Mouse (Mus musculus) hindbrain, embryonic 15.5 days (tissue): ENCODE measurements at regions not wholly inside any gene's neighbourhood (a gene's known extent, or its start where the extent isn't known, plus 50 kb on each side); places are given as distances from the start of the nearest gene placed in this dataset.
A peak's percentile ranks its signal among the peaks of the same experiment; 100 is the strongest.
"Not testable (repeated sequence)": the region's sequence is repeated elsewhere in the genome, so short reads cannot be mapped to it uniquely, and the experiment has no call there.

Experiments used
- ATAC-seq: fragments of 200-750 bp; cut with Nextera tagmentation; 2 replicates; pipeline ENCODE4 v1.8.0; 2017; ENCODE audit warnings: low read depth, moderate number of reproducible peaks, moderate TSS enrichment; ENCODE audit not compliant: low FRiP score
- H3K27ac ChIP-seq: fragments of 300-500 bp; sonication (generic); replicated peaks from 2 replicates; pipeline ENCODE4 v1.5.1; 2015; ENCODE audit warnings: mild to moderate bottlenecking, inconsistent platforms
- H3K27me3 ChIP-seq: fragments of 300-500 bp; sonication (generic); 2 replicates; pipeline ENCODE4 v1.6.1; 2015; ENCODE audit warnings: control low read depth, inconsistent platforms
- H3K36me3 ChIP-seq: fragments of 300-500 bp; sonication (generic); 2 replicates; pipeline ENCODE4 v1.6.1; 2015; ENCODE audit warnings: control low read depth, inconsistent platforms
- H3K4me1 ChIP-seq: fragments of 300-500 bp; sonication (generic); replicated peaks from 2 replicates; pipeline ENCODE4 v1.6.1; 2015; ENCODE audit warnings: control low read depth, inconsistent platforms
- H3K4me2 ChIP-seq: fragments of 300-500 bp; sonication (generic); 2 replicates; pipeline ENCODE4 v1.6.1; 2015; ENCODE audit warnings: moderate library complexity, mild to moderate bottlenecking, inconsistent platforms
- H3K4me3 ChIP-seq: fragments of 300-500 bp; sonication (generic); 2 replicates; pipeline ENCODE4 v1.5.1; 2015; ENCODE audit warnings: mild to moderate bottlenecking, inconsistent platforms
- H3K9ac ChIP-seq: fragments of 300-500 bp; sonication (generic); 2 replicates; pipeline ENCODE4 v1.6.1; 2015; ENCODE audit warnings: inconsistent platforms
- H3K9me3 ChIP-seq: fragments of 300-500 bp; sonication (generic); 2 replicates; pipeline ENCODE4 v1.6.1; 2016; ENCODE audit warnings: control low read depth, inconsistent platforms
- WGBS: fragments of 180-500 bp; shearing (Covaris S2); methylation state at CpG from one replicate; pipeline ENCODE4 v1.1.7; 2015; 5-methylcytosine and 5-hydroxymethylcytosine counted together

- Histone ChIP-seq H3K4me2 (no peak overlapping the region), H3K9me3 (no peaks in the 10 kb centered on the region), H3K27ac (no peak overlapping the region), H3K36me3 (no peaks in the 10 kb centered on the region), H3K9ac (no peak overlapping the region), H3K4me3 (no peak overlapping the region), H3K27me3 (no peaks in the 10 kb centered on the region), H3K4me1 (peaks cover 9% of the 10 kb centered on the region)
- ATAC-seq: no peak
- WGBS: 81% methylated on average over 7 of the region's 7 CpGs
Observed at GRCm38 (mm10) chr3:149070201-149070600, 79.8 kb upstream of the Adgrl2 start.

GRCm38 (mm10) chr3:149069436-149069835 is 79.1 kb upstream of the Adgrl2 start:
- 76% methylated on average over 9 of the region's 9 CpGs for WGBS
- H3K4me3 ChIP-seq: no peak overlapping the region
- H3K4me1 ChIP-seq: peaks cover under 1% of the 10 kb centered on the region
- no peaks in the 10 kb centered on the region for H3K27me3 ChIP-seq
- no peaks in the 10 kb centered on the region for H3K36me3 ChIP-seq
- no peak overlapping the region for H3K27ac ChIP-seq
- H3K4me2 ChIP-seq: peak overlapping the region; percentile 29; the same call in 1 of the 2 replicates
- H3K9me3 ChIP-seq: no peaks in the 10 kb centered on the region
- H3K9ac ChIP-seq: no peak overlapping the region
- 0 out of 2 replicates have a peak, but pooled peaks have one; percentile 48 for ATAC-seq

- peak; percentile 80; the same call in 1 of the 2 replicates for ATAC-seq
- H3K4me2 ChIP-seq: peak overlapping the region; percentile 29; the same call in 1 of the 2 replicates
- H3K4me3 ChIP-seq: no peak overlapping the region
- no peaks in the 10 kb centered on the region for H3K4me1 ChIP-seq
- H3K27me3 ChIP-seq: no peaks in the 10 kb centered on the region
- no peaks in the 10 kb centered on the region for H3K9me3 ChIP-seq
- H3K9ac ChIP-seq: no peak overlapping the region
- no peaks in the 10 kb centered on the region for H3K36me3 ChIP-seq
- 42% methylated on average over 7 of the region's 7 CpGs for WGBS
- H3K27ac ChIP-seq: no peak overlapping the region
Observed at GRCm38 (mm10) chr3:149068821-149069220, 78.5 kb upstream of the Adgrl2 start.

DNA sequence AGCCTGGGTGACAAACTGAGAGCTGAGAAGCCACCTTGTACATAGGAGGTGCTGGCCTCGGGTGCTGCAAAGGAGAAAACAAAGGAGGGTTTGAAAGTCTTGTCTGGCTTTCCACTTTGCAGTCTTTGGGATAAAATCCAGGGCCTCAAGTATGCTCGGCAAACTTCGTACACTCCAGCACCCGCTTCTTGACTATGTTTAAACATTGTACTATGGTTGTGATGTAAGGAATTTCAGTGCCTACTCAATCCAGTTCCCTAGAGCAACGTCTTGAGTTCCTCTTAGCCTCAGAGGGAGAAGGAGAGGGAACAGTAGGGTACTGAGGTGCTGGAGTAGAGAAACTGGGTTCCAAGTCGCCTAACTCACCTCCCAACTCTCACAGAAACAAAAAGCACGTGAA is 77.4 kb upstream of the Adgrl2 start:
- no peak for ATAC-seq
- Histone ChIP-seq H3K9me3 (no peaks in the 10 kb centered on the region), H3K4me1 (no peaks in the 10 kb centered on the region), H3K4me3 (no peak overlapping the region), H3K27me3 (no peaks in the 10 kb centered on the region), H3K4me2 (no peak overlapping the region), H3K9ac (no peak overlapping the region), H3K36me3 (no peaks in the 10 kb centered on the region), H3K27ac (no peak overlapping the region)
- 80% methylated on average over 7 of the region's 7 CpGs for WGBS

DNA sequence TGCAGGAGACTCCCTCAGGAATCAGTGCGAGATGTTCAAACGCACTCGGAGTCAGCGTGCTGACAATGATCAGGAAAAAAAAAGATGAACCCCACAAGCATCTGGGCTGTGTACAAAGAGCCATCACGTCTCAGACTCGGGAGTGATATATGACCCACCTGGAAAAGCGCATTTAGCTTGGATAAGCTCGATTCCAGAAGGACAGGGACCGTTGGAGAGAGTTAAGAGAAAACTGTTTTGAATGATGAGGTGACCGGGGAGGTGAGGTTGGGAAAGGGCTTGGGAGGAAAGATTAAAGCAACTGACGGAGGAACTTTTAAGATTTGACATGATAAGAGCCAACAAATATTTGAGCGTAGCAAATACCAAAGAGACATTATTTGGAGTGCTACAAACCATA is 64.7 kb upstream of the Adgrl2 start:
- H3K27me3 ChIP-seq: no peaks in the 10 kb centered on the region
- H3K9ac ChIP-seq: no peak overlapping the region
- no peaks in the 10 kb centered on the region for H3K9me3 ChIP-seq
- 55% methylated on average over 12 of the region's 12 CpGs for WGBS
- H3K4me2 ChIP-seq: no peak overlapping the region
- no peaks in the 10 kb centered on the region for H3K4me1 ChIP-seq
- H3K27ac ChIP-seq: no peak overlapping the region
- no peak overlapping the region for H3K4me3 ChIP-seq
- no peak for ATAC-seq
- H3K36me3 ChIP-seq: no peaks in the 10 kb centered on the region

- not testable (repeated sequence) for H3K36me3 ChIP-seq, H3K9ac ChIP-seq, H3K27ac ChIP-seq, ATAC-seq, H3K4me2 ChIP-seq, H3K4me3 ChIP-seq, H3K9me3 ChIP-seq, H3K4me1 ChIP-seq, H3K27me3 ChIP-seq
- 98% methylated on average over 1 of the region's 1 CpGs for WGBS
Observed at GRCm38 (mm10) chr3:149052295-149052902, 62.0 kb upstream of the Adgrl2 start.

DNA sequence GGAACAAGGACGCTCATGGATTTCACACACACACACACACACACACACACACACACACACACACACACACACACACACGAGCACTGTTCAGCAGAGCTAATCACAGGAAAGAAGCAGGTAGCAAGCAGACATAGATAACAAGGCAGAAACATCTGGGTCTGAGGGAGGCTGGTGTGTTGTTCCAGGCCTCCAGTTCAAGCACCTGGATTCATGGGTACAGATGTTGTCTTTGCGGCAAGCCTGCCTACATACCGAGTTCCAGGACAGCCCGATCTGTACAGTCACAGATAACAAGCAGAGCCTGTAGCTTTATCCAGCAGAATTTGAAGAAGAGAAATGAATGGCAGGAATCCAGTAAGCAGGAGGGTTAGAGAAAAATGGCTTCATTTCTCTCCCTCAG is 55.0 kb upstream of the Adgrl2 start:
- no peaks in the 10 kb centered on the region for H3K9me3 ChIP-seq
- H3K4me3 ChIP-seq: no peak overlapping the region
- no peak overlapping the region for H3K9ac ChIP-seq
- H3K4me1 ChIP-seq: peaks cover 11% of the 10 kb centered on the region
- no peak overlapping the region for H3K4me2 ChIP-seq
- H3K36me3 ChIP-seq: no peaks in the 10 kb centered on the region
- H3K27me3 ChIP-seq: no peaks in the 10 kb centered on the region
- 90% methylated on average over 5 of the region's 5 CpGs for WGBS
- H3K27ac ChIP-seq: no peak overlapping the region
- ATAC-seq: no peak

DNA sequence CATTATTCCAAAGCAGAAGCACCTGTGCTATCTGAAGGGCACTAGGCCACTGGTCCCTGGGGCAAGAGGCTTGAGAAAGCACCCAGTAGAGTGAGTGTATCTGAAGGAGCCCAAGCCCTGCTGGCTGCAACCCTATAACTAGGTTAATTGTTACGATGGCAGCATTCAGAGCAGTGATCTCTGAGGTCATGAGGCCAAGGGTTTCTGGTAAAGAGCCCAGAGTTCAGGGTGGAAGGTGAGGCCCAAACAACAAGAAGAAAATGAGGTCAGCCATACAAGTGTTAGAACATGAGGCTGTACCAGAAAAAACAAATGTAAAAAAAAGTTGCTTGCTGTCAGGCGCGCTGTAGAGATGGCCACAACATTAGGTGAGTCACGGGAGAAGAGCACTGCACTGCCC is 53.5 kb upstream of the Adgrl2 start:
- Histone ChIP-seq H3K27me3 (no peaks in the 10 kb centered on the region), H3K4me3 (no peak overlapping the region), H3K4me2 (no peak overlapping the region), H3K4me1 (peaks cover 11% of the 10 kb centered on the region), H3K27ac (no peak overlapping the region), H3K9ac (no peak overlapping the region), H3K36me3 (no peaks in the 10 kb centered on the region), H3K9me3 (no peaks in the 10 kb centered on the region)
- 73% methylated on average over 4 of the region's 4 CpGs for WGBS
- no peak for ATAC-seq

- H3K4me1 ChIP-seq: peaks cover 11% of the 10 kb centered on the region
- H3K4me2 ChIP-seq: no peak overlapping the region
- H3K9me3 ChIP-seq: no peaks in the 10 kb centered on the region
- no peaks in the 10 kb centered on the region for H3K27me3 ChIP-seq
- no peak overlapping the region for H3K27ac ChIP-seq
- H3K4me3 ChIP-seq: no peak overlapping the region
- peak; percentile 79; the same call in 1 of the 2 replicates for ATAC-seq
- H3K36me3 ChIP-seq: no peaks in the 10 kb centered on the region
- 11% methylated on average over 9 of the region's 9 CpGs for WGBS
- H3K9ac ChIP-seq: no peak overlapping the region
Observed at GRCm38 (mm10) chr3:149042527-149042926, 52.2 kb upstream of the Adgrl2 start.

DNA sequence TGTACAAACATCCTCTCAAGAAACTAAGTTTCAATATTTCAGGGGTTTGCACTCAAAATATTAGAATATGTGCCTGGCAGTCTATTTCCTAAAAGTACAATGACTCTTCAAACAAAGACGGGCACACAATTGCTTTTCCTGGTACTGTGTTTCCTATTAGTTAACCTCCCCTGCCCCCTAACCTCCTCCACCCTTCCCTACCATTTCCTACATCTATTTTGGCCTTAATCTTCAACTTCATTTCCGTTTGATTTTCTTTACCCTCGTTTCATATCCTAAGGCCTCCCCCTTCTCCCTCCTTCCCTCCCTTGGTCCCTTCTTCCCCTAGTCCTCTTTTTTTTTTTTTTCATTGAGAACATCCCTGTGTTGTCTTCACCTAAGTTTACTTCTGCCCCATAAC is 50.8 kb upstream of the Adgrl2 start:
- 65% methylated on average over 3 of the region's 3 CpGs for WGBS
- ATAC-seq: no peak

More for the DNA sequence above, 50.8 kb upstream of the Adgrl2 start:
- no peak overlapping the region for H3K27ac ChIP-seq
- peaks cover 11% of the 10 kb centered on the region for H3K4me1 ChIP-seq
- H3K4me2 ChIP-seq: no peak overlapping the region
- no peaks in the 10 kb centered on the region for H3K27me3 ChIP-seq
- no peak overlapping the region for H3K9ac ChIP-seq
- H3K4me3 ChIP-seq: no peak overlapping the region
- no peaks in the 10 kb centered on the region for H3K36me3 ChIP-seq
- no peaks in the 10 kb centered on the region for H3K9me3 ChIP-seq
